Mouse (Mus musculus): ENCODE measurements around the gene Prkcd.

GRCm38 (mm10) chr14:30591417-30591816, 34.6 kb downstream of the Prkcd start:
- TF ChIP-seq GATA1 (IDR thresholded peaks at IDR 0.05; ENCODE audit: low read length): no peak
- no peak for TF ChIP-seq TAL1 (IDR thresholded peaks at IDR 0.05; ENCODE audit: low read length)

Measured in erythroblast, embryonic 14.5 days (primary cell).